Mouse (Mus musculus) MEL (cell line): ENCODE results near the gene Nme3. TPM values are rescaled to one million over a fixed set of nuclear protein-coding genes. Genes with fewer than 3 reads are reported as not detected.
A peak's percentile ranks its signal among the peaks of the same experiment; 100 is the strongest.

Source experiments
- DNase-seq: peaks from one replicate; pipeline ENCODE4 v3.0.0; 2011; ENCODE audit warnings: low read depth, low spot score
- H3K27ac ChIP-seq: 2 replicates; pipeline ENCODE4 v1.5.1; 2012; ENCODE audit warnings: low read depth, mild to moderate bottlenecking, control low read depth, low read length, moderate library complexity; ENCODE audit not compliant: control insufficient read depth
- H3K27me3 ChIP-seq, 2 experiments: fragments of 150-350 bp in 1 of 2; sonication (generic) in 1 of 2; 2 replicates each; pipeline ENCODE4 v1.6.1; 2012; ENCODE audit warnings: low read length in 2 of 2, mild to moderate bottlenecking in 2 of 2, improper control_type of control experiment in 1 of 2, moderate library complexity in 1 of 2; ENCODE audit not compliant: insufficient read depth in 2 of 2, control insufficient read depth in 1 of 2
- H3K36me3 ChIP-seq, 2 experiments: 2 replicates each; pipeline ENCODE4 v1.6.1; 2012 to 2014; ENCODE audit warnings: low read length in 2 of 2, improper control_type of control experiment in 1 of 2, inconsistent platforms in 1 of 2, mild to moderate bottlenecking in 1 of 2; ENCODE audit not compliant: insufficient read depth in 2 of 2, control insufficient read depth in 1 of 2
- H3K4me1 ChIP-seq, 2 experiments: fragments of 150-350 bp in 1 of 2; sonication (generic) in 1 of 2; 2 replicates each; pipeline ENCODE4 v1.6.1; 2012; ENCODE audit warnings: low read length in 2 of 2, improper control_type of control experiment in 1 of 2, mild to moderate bottlenecking in 1 of 2; ENCODE audit not compliant: insufficient read depth in 2 of 2, control insufficient read depth in 1 of 2
- H3K4me3 ChIP-seq, 2 experiments: fragments of 150-350 bp in 1 of 2; sonication (generic) in 1 of 2; 2 replicates each; pipeline ENCODE4 v1.5.1; 2012; ENCODE audit warnings: low read depth in 2 of 2, low read length in 2 of 2, mild to moderate bottlenecking in 2 of 2, moderate library complexity in 2 of 2, control low read depth in 1 of 2, improper control_type of control experiment in 1 of 2; ENCODE audit not compliant: control insufficient read depth in 1 of 2, insufficient read depth in 1 of 2
- H3K79me2 ChIP-seq: 2 replicates; pipeline ENCODE4 v1.6.1; 2012; ENCODE audit warnings: mild to moderate bottlenecking, low read length, moderate library complexity; ENCODE audit not compliant: control insufficient read depth, poor library complexity, insufficient read depth
- H3K9ac ChIP-seq: 2 replicates; pipeline ENCODE4 v1.6.1; 2012; ENCODE audit warnings: low read depth, mild to moderate bottlenecking, control low read depth, low read length, moderate library complexity; ENCODE audit not compliant: control insufficient read depth, poor library complexity, severe bottlenecking
- H3K9me3 ChIP-seq: fragments of 150-350 bp; sonication (generic); replicated peaks from 2 replicates; pipeline ENCODE4 v1.6.1; 2012; ENCODE audit warnings: mild to moderate bottlenecking, low read length, improper control_type of control experiment, moderate library complexity; ENCODE audit not compliant: insufficient read depth
- BHLHE40 ChIP-seq: IDR thresholded peaks from 2 replicates; pipeline ENCODE4 v1.6.1; 2012; ENCODE audit warnings: low read depth, mild to moderate bottlenecking, inconsistent platforms, low read length, improper control_type of control experiment, borderline replicate concordance
- E2F4 ChIP-seq: IDR thresholded peaks from 2 replicates; pipeline ENCODE4 v1.6.1; 2011; ENCODE audit warnings: low read depth, low read length, improper control_type of control experiment, borderline replicate concordance
- ELF1 ChIP-seq: IDR thresholded peaks from 2 replicates; pipeline ENCODE4 v1.6.1; 2014; ENCODE audit warnings: low read depth, mild to moderate bottlenecking, inconsistent platforms, low read length, improper control_type of control experiment, moderate library complexity
- EP300 ChIP-seq, 2 experiments: IDR thresholded peaks; 2 replicates each; pipeline ENCODE4 v1.6.1; 2011; ENCODE audit warnings: improper control_type of control experiment in 2 of 2, low read length in 2 of 2, low read depth in 1 of 2, mild to moderate bottlenecking in 1 of 2
- GABPA ChIP-seq: IDR thresholded peaks from 2 replicates; pipeline ENCODE4 v1.6.1; 2012; ENCODE audit warnings: low read depth, mild to moderate bottlenecking, inconsistent platforms, low read length, improper control_type of control experiment, moderate library complexity
- HCFC1 ChIP-seq: IDR thresholded peaks from 2 replicates; pipeline ENCODE4 v1.6.1; 2012; ENCODE audit warnings: low read depth, mild to moderate bottlenecking, inconsistent platforms, low read length, improper control_type of control experiment, moderate library complexity
- JUND ChIP-seq: IDR thresholded peaks from 2 replicates; pipeline ENCODE4 v1.6.1; 2011; ENCODE audit warnings: low read depth, mild to moderate bottlenecking, improper control_type of control experiment, low read length
- KAT2A ChIP-seq: conservative IDR thresholded peaks from 2 replicates; pipeline ENCODE4 v1.6.1; 2012; ENCODE audit warnings: low read depth, low read length, improper control_type of control experiment, inconsistent platforms
- MAZ ChIP-seq: IDR thresholded peaks from 2 replicates; pipeline ENCODE4 v1.6.1; 2012; ENCODE audit warnings: low read depth, mild to moderate bottlenecking, inconsistent platforms, low read length, improper control_type of control experiment
- MEF2A ChIP-seq: IDR thresholded peaks from 2 replicates; pipeline ENCODE4 v1.6.1; 2014; ENCODE audit warnings: low read depth, mild to moderate bottlenecking, inconsistent platforms, low read length, improper control_type of control experiment; ENCODE audit not compliant: poor library complexity, insufficient replicate concordance, severe bottlenecking; ENCODE audit errors: extremely low read depth
- MXI1 ChIP-seq: IDR thresholded peaks from 2 replicates; pipeline ENCODE4 v1.6.1; 2011; ENCODE audit warnings: mild to moderate bottlenecking, low read depth, low read length, improper control_type of control experiment
- MYC ChIP-seq: IDR thresholded peaks from 2 replicates; pipeline ENCODE4 v1.6.1; 2011; ENCODE audit warnings: low read depth, mild to moderate bottlenecking, low read length, improper control_type of control experiment, moderate library complexity
- NELFE ChIP-seq: IDR thresholded peaks from 2 replicates; pipeline ENCODE4 v1.6.1; 2011; ENCODE audit warnings: low read depth, low read length, improper control_type of control experiment
- NRF1 ChIP-seq: IDR thresholded peaks from 2 replicates; pipeline ENCODE4 v1.6.1; 2014; ENCODE audit warnings: low read depth, mild to moderate bottlenecking, inconsistent platforms, low read length, improper control_type of control experiment, moderate library complexity; ENCODE audit not compliant: poor library complexity, insufficient read depth, severe bottlenecking
- TBP ChIP-seq: IDR thresholded peaks from 2 replicates; pipeline ENCODE4 v1.8.0; 2011; ENCODE audit warnings: low read depth, low read length, improper control_type of control experiment
- UBTF ChIP-seq: IDR thresholded peaks from 2 replicates; pipeline ENCODE4 v1.6.1; 2012; ENCODE audit warnings: low read depth, mild to moderate bottlenecking, inconsistent platforms, low read length, improper control_type of control experiment, moderate library complexity, borderline replicate concordance; ENCODE audit not compliant: insufficient read depth
- USF2 ChIP-seq, 2 experiments: IDR thresholded peaks; 2 replicates each; pipeline ENCODE4 v1.6.1; 2011 to 2012; ENCODE audit warnings: improper control_type of control experiment in 2 of 2, low read length in 2 of 2, borderline replicate concordance in 1 of 2, inconsistent platforms in 1 of 2, low read depth in 1 of 2, mild to moderate bottlenecking in 1 of 2; ENCODE audit not compliant: insufficient read depth in 1 of 2
- ZMIZ1 ChIP-seq: IDR thresholded peaks from 2 replicates; pipeline ENCODE4 v1.6.1; 2012; ENCODE audit warnings: low read depth, mild to moderate bottlenecking, inconsistent platforms, low read length, improper control_type of control experiment, moderate library complexity
- polyA plus RNA-seq, 2 experiments: library from polyadenylated mRNA; stranded (reverse) in 1 of 2; unstranded in 1 of 2; fragments of >175 nt in 1 of 2; fragments of >200 nt in 1 of 2; gene quantifications; 2 replicates each; pipeline versions ENCODE4 v1.2.1 to v1.2.4; 2012; ENCODE audit warnings: low replicate concordance in 2 of 2, low read depth in 1 of 2; ENCODE audit not compliant: insufficient read length in 2 of 2, insufficient read depth in 1 of 2, missing spikeins in 1 of 2
- total RNA-seq: library from RNA; depleted of rRNA; stranded (reverse); fragments of 300-350 nt; gene quantifications from 2 replicates; pipeline ENCODE4 v1.2.3, GENCODE M21; 2012

The Nme3 gene
- total and polyA plus RNA-seq, 3 experiments, result 22.1 to 24.4 TPM; not detected in 1

GRCm38 (mm10) chr17:24884391-24884790, 11.9 kb upstream of the Nme3 start:
- no peak overlapping the region for H3K27ac ChIP-seq
- peaks cover 0 to 2% of the 10 kb centered on the region in 2 experiments; a peak in 2 of 4 replicates for H3K36me3 ChIP-seq
- peaks cover 22% of the 10 kb centered on the region for H3K79me2 ChIP-seq
- H3K4me1 ChIP-seq, result peaks cover 0 to 14% of the 10 kb centered on the region in 2 experiments; a peak in 1 of 4 replicates
- no peaks in the 10 kb centered on the region for H3K27me3 ChIP-seq
- no peak for DNase-seq
- no peak overlapping the region for H3K4me3 ChIP-seq
- no peak overlapping the region for H3K9ac ChIP-seq
- H3K9me3 ChIP-seq, result no peaks in the 10 kb centered on the region
- TF ChIP-seq MYC, result no peak
- TF ChIP-seq HCFC1, result no peak
- TF ChIP-seq GABPA, result no peak
- no peak for TF ChIP-seq UBTF

- Histone ChIP-seq H3K36me3 (peaks cover 0 to 2% of the 10 kb centered on the region in 2 experiments; a peak in 2 of 4 replicates), H3K79me2 (peaks cover 22% of the 10 kb centered on the region), H3K9ac (peak overlapping the region; percentile 80), H3K4me1 (peaks cover 0 to 14% of the 10 kb centered on the region in 2 experiments; a peak in 1 of 4 replicates), H3K27me3 (no peaks in the 10 kb centered on the region), H3K27ac (peak overlapping the region; percentile 13), H3K9me3 (no peaks in the 10 kb centered on the region), H3K4me3 (peak overlapping the region; percentile 88 to 90)
- TF ChIP-seq MYC (peak; percentile 80), NRF1 (no peak), TBP (no peak), BHLHE40 (peak; percentile 44; the same call in 1 of the 2 replicates)
- DNase-seq, result no peak
Observed at GRCm38 (mm10) chr17:24885356-24886133, 10.8 kb upstream of the Nme3 start.

GRCm38 (mm10) chr17:24886134-24886931, 10.0 kb upstream of the Nme3 start, which contains the start of the genes Nubp2 and Spsb3:
Gene Nubp2, minus strand, starts transcription at chr17:24886349.
Gene Spsb3, plus strand, starts transcription at chr17:24886643.
- Histone ChIP-seq H3K36me3 (peaks cover 0 to 2% of the 10 kb centered on the region in 2 experiments; a peak in 2 of 4 replicates), H3K4me1 (peaks cover 0 to 14% of the 10 kb centered on the region in 2 experiments; a peak in 1 of 4 replicates)
- TF ChIP-seq HCFC1, result peak; percentile 97
- 0 out of 2 replicates have a peak, but pooled peaks have one; percentile 22 for TF ChIP-seq NRF1
- TF ChIP-seq EP300 (IDR thresholded peaks at IDR 0.05; ENCODE audit: low read depth in 1 of 2, low read length in 2 of 2), result no peak
- no peak for TF ChIP-seq BHLHE40
- TF ChIP-seq JUND, result 0 out of 2 replicates have a peak, but pooled peaks have one; percentile 36
- 0 out of 2 replicates have a peak, but pooled peaks have one; percentile 69 for TF ChIP-seq ZMIZ1
- peak; percentile 87 for TF ChIP-seq KAT2A
- TF ChIP-seq ELF1, result peak; percentile 98
- TF ChIP-seq E2F4, result peak; percentile 85; the same call in 1 of the 2 replicates
- peak; percentile 22; the same call in 1 of the 2 replicates for TF ChIP-seq MAZ
- peak; percentile 98 for TF ChIP-seq MXI1
- peak; percentile 31; the same call in 1 of the 2 replicates for TF ChIP-seq GABPA
- no peak for TF ChIP-seq MEF2A
- TF ChIP-seq NELFE, result peak; percentile 69
- no peak for TF ChIP-seq USF2 (IDR thresholded peaks at IDR 0.05; ENCODE audit: borderline replicate concordance in 1 of 2, insufficient read depth in 1 of 2, low read depth in 1 of 2, low read length in 2 of 2)
- TF ChIP-seq TBP, result peak; percentile 66; the same call in 1 of the 2 replicates

More at GRCm38 (mm10) chr17:24886134-24886931, 10.0 kb upstream of the Nme3 start, which contains the start of the genes Nubp2 and Spsb3:
- Histone ChIP-seq H3K27me3 (no peaks in the 10 kb centered on the region), H3K79me2 (peaks cover 22% of the 10 kb centered on the region), H3K27ac (peak within 1 kb of the TSS; percentile 35), H3K9ac (peak within 1 kb of the TSS; percentile 89), H3K4me3 (peak within 1 kb of the TSS; percentile 88 to 93), H3K9me3 (no peaks in the 10 kb centered on the region)
- DNase-seq, result peak; percentile 99
